Mouse (Mus musculus) MEL-GATA-1-ER (cell line): ENCODE measurements around the gene Usp29.
"Not testable (repeated sequence)": the region's sequence is repeated elsewhere in the genome, so short reads cannot be mapped to it uniquely, and the experiment has no call there.

Experiments
- DNase-seq: peaks from one replicate; pipeline ENCODE4 v3.0.0-alpha.2; 2012; ENCODE audit warnings: low read depth; ENCODE audit errors: extremely low read depth

Gene Usp29

GRCm38 (mm10) chr7:6868831-6869230 is 138.5 kb downstream of the Usp29 start:
- DNase-seq: no peak

DNA sequence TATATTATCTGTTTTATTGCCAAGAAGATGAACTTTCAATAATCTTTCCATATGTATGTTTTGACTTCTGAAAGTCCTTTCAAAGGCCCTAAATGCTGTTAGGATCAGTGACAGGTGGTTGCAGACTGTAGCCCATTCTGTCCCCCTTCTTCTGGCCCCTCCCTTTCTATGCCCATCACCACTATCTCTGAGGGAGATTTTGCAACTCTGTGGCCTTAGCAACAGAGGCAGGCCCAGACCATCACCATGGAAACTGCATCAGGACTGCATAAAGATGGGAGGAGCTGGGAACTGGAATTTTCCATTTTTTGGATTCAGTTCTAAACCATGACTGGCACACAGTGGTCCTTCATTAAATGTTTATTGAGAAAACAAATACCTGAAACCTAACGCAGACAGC is 139.2 kb downstream of the Usp29 start:
- no peak for DNase-seq

GRCm38 (mm10) chr7:6874448-6874847 is 144.1 kb downstream of the Usp29 start:
- DNase-seq: no peak

- DNase-seq: no peak
Measured at GRCm38 (mm10) chr7:6878202-6878601, 147.8 kb downstream of the Usp29 start.

- not testable (repeated sequence) for DNase-seq
Measured at GRCm38 (mm10) chr7:6878849-6879248, 148.5 kb downstream of the Usp29 start.

GRCm38 (mm10) chr7:6879512-6880164 is 149.3 kb downstream of the Usp29 start:
- no peak for DNase-seq

DNA sequence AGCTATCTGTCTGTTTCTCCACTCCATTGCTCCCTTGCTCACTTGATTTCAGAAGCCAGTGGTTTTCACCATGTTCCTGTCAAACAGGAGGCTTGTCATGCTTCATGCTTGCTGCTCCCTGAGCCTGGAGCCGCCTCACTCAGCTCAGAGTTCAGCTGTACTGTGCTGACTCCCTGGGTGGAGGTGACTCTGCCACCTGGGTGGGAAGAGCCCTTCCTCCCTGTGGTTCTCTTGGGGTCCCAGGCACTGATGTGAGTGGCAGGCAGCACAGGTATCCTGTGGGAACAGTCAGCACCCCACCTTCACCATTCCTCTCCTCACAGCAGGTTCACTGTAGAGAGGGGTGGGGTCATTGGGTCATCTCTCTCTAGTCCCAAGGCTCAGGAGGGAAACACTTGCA is 150.5 kb downstream of the Usp29 start:
- not testable (repeated sequence) for DNase-seq

GRCm38 (mm10) chr7:6881473-6882046 is 151.2 kb downstream of the Usp29 start:
- no peak for DNase-seq

DNA sequence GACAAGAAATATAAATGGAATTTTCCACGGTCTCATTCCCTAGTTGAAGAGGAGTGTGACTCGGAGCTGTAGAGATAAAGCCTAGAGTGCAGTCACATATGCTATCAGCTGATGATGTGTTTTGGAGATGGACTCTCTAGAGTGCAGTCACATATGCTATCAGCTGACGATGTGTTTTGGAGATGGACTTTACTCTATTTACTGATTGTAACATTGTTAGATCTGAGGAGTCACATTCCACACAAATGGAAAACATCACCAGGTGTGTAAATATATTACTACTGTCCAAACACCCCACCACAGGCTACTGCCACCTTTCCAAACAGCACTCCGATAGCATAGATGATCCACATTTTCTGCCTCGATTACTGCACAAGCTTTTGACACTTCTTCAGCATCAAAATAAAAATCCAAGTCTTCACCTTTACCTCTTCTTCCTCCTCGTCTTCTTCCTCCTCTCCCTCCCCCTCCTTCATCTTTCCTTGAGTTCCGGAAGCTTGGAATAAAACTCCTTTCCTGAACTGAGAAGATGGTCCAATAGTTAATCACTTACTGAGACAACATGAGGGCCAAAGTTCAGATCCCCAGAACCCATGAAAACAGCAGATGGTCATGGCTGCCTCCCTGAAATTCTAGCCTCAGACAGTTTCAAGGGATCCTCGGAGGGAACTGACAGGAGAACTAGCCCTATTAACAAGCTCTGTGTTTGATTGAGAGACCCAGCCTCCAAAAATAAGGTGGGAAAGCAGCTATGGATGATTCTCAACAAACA is 153.2 kb downstream of the Usp29 start:
- DNase-seq: no peak

- no peak for DNase-seq
Measured at GRCm38 (mm10) chr7:6885416-6885815, 155.0 kb downstream of the Usp29 start.

DNA sequence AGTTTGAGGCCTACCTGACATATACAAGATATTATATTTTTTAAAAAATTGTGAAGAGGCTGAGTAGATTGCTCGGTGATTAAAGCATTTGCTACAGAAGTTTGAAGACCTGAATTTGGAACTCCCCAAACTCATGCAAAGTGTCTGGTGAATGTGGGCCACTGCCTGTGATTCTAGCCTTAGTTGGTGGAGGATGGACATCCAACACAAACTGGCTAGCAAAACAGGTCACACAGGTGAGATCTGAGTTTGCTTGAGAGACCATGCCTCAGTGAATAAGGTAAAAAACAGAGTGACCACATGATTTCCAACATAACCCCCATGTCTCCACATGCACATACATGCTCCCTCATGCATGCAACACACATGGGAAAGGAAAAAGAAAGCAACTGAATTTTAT is 156.5 kb downstream of the Usp29 start:
- DNase-seq: no peak

DNA sequence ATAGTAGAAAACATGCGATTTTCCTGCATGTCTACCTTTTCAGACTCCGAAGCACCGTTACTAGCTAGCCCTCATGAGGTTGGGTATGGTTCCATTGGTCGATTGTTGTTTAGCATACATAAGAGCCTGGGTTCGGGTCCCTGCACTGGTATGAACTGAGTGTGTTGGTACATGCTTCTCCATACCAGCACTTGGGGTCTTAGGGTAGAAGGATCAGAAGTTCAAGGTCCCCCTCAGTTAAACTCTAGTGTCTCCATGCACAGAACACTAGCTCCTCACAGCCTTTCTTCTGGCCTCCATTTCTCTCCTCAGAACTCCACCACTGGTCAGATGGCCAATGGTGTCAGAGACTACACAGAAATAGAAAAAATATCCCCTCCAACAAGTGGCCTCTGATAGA is 159.5 kb downstream of the Usp29 start:
- DNase-seq: no peak

- no peak for DNase-seq
Measured at GRCm38 (mm10) chr7:6891206-6891605, 160.8 kb downstream of the Usp29 start.

GRCm38 (mm10) chr7:6897021-6897420 is 166.6 kb downstream of the Usp29 start:
- not testable (repeated sequence) for DNase-seq

GRCm38 (mm10) chr7:6900672-6901071 is 170.3 kb downstream of the Usp29 start:
- no peak for DNase-seq

GRCm38 (mm10) chr7:6903489-6903888 is 173.1 kb downstream of the Usp29 start:
- no peak for DNase-seq

- DNase-seq: no peak
Measured at GRCm38 (mm10) chr7:6910527-6910926, 180.1 kb downstream of the Usp29 start.

DNA sequence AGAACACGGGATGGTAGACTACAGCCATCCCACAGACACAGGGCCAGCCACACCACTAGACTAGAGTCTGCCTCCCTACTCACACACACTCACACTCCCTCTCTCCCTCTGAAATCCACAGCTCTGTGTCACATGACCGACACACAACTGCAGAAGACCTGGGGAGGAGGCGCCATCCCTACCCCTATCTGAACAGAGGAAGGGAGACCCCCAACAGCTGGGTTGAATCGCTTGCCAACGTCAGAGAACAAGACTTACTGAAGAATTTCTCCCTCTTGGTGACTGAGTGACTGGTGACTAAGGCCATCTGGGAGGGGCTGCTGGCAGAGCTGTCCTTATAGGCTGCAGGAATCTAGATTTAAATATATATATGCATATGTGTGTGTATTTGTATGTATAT is 181.4 kb downstream of the Usp29 start:
- no peak for DNase-seq

DNA sequence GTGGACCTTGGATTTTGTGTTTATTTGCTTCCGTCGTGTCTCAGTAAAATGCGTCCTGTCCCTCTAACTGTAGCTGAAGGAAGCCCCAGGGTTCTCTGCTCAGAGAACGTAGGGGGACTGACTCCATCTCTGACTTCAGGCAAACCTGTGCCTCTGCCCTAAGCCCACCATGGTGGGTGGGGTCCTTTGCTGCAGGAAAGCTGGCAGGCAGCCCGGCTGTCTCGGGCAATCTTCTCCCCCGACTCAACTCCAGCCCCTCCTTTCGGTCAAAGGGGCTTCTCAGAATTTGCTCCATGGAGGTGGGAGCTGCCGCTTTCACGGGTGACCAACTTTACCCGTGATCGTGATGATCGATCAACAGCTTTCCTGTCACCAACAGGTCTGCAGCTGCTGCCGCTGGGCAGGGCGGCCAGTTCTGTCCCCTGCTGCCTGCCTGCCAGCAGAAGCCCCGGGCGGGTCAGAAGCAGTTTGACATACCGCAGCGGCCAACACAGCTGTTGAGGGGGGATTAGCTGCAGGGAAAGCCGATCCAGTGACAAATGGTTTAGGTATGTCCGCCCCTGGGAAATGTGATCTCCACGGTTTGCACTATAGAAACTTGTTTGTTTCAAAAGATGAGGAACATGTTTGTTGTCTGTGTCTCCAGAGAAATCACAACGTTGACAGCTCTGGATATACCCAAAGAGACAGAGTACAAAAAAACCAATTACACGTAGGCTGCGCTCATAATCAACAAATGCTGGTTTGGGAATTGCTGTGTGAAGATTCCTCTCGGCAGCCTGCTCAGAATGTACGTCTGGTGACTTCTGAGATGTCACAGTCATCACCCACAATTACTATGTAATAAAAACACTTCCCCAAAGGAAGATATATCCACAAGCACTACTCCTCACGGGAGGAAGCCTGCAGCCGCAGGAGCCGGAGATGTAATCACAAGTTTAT is 183.3 kb downstream of the Usp29 start:
- DNase-seq: no peak

DNA sequence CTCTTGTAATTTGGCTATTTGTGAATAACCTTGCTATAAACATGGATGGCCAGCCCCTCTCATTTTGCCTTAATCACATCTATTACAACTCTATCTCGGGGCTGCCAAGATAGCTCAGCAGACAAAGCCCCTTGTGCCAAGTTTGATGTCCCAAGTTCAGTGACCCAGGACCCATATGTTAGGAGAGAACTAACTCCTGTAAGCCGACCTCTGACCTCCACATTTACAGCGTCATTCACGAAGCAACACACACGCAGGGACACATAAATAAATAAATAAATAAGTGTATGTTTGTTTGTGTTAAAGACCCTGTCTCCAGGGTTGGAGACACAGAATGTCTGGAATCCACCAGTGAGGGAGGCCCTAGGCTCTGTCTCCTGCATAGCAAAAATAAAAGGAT is 186.7 kb downstream of the Usp29 start:
- DNase-seq: no peak

- DNase-seq: no peak
Measured at GRCm38 (mm10) chr7:6918267-6918666, 187.9 kb downstream of the Usp29 start.
